Mouse (Mus musculus): ENCODE measurements around the gene Rpe65. TPM values are rescaled to one million over a fixed set of nuclear protein-coding genes. Genes with fewer than 3 reads are reported as not detected.

Rpe65 gene
- 1.2 and 1.6 TPM in 2 replicates for polyA plus RNA-seq (2012; rRNA removed)

GRCm38 (mm10) chr3:159598875-159599274 is at the start of gene Rpe65:
TSS of gene Rpe65 (plus strand) at chr3:159599175.
- no peak for DNase-seq (ENCODE audit: extremely low spot score in 1 of 2, low spot score in 1 of 2)

DNA sequence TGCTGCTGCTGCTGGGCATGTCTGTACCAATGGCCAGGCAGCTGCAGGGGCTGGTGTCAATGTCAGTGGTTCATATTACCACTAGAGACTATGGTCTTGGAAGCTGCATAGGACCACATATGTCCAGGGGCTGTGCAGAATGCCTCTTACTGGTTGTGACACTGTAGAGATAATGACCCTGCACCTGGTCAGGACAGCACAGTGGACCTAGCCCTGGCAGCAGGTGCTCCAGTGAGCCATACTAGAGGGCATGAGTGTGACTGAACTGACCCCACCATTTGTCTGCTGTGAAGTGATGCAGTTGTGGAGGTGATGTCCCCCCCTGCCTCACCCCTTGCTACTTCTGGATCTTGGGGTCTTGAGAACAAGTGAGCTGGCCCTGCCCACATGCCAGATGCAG is 48.8 kb upstream of the Rpe65 start:
- DNase-seq (ENCODE audit: extremely low spot score in 1 of 2, low spot score in 1 of 2), result no peak

DNA sequence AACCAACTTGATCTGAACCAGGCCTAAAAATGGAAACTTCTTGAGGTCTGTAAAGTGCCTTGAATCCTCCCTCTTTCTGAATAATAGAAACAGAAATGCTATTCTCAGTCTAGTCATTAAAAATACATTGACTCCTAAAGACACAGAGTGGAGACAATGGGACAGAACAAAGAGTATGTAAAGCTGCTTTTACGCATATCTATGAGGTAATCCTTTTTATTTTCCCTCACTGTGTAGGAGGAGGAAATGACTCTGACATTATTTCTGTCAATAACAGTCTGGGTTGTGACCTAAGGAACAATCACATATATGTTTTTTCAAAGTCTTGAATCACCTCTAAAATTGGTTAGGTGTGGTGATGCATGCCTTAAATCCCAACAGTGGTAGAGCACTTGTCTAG is 16.0 kb downstream of the Rpe65 start:
- no peak for DNase-seq (ENCODE audit: extremely low spot score in 1 of 2, low spot score in 1 of 2)

DNA sequence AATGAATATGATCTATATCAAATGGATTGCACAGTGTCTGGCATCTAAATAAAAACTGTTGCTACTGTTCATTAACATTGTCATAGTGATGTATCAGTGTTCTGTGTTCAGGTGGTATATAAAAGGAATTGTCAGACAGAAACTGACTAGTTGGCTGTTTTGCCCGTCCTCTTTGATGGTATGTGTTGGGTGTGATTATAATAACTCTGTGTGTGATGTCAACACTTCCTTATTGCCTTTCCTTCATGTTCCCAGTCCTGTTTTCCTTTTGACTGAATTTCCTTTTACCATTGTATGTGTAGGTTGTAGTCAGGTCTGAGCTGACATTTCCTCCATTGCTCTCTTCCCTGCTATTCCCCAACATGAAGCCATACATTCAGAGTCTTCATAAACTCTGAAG is 22.1 kb downstream of the Rpe65 start:
- no peak for DNase-seq (ENCODE audit: extremely low spot score in 1 of 2, low spot score in 1 of 2)

- no peak for DNase-seq (ENCODE audit: extremely low spot score in 1 of 2, low spot score in 1 of 2)
Observed at GRCm38 (mm10) chr3:159624010-159624409, 25.0 kb downstream of the Rpe65 start.

DNA sequence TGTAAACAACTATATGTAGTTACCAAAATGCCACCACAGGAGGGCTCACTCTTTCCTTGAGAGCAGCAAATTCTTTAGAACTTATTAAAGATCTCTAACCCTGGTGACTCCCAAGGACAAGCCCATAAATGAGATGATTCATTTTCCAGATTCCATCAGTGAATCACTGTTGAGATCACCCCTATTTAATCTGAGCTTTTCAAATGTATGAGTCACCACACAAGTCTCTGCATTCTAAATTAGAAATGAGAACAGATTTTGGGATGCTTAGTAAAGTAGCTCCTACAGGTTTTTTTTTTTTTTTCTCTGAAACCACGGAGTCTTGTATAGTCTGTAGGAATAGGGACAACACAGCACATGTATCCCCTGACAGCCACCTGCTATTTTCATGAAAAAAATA is 61.8 kb downstream of the Rpe65 start:
- DNase-seq (ENCODE audit: extremely low spot score in 1 of 2, low spot score in 1 of 2), result peak; percentile 17 to 55

- DNase-seq (ENCODE audit: extremely low spot score in 1 of 2, low spot score in 1 of 2), result no peak
Observed at GRCm38 (mm10) chr3:159663333-159663732, 64.4 kb downstream of the Rpe65 start.

Other genes with a start within 250 kb of the Rpe65 start
- 0.06 and 0.11 TPM in 2 replicates for gene Depdc1a, start 103.7 kb upstream of the Rpe65 start, polyA plus RNA-seq (2012; rRNA removed)
- 43.3 and 49.8 TPM in 2 replicates for gene Wls, start 240.5 kb downstream of the Rpe65 start, polyA plus RNA-seq (2012; rRNA removed)